Mouse (Mus musculus) thymus, adult 18-20 months (tissue): ENCODE results near the gene 1810010D01Rik.

Source experiments
- DNase-seq, 2 experiments: peaks; one replicate each; pipeline ENCODE4 v3.0.0; 2022; ENCODE audit warnings: mixed read lengths in 2 of 2

1810010D01Rik gene

DNA sequence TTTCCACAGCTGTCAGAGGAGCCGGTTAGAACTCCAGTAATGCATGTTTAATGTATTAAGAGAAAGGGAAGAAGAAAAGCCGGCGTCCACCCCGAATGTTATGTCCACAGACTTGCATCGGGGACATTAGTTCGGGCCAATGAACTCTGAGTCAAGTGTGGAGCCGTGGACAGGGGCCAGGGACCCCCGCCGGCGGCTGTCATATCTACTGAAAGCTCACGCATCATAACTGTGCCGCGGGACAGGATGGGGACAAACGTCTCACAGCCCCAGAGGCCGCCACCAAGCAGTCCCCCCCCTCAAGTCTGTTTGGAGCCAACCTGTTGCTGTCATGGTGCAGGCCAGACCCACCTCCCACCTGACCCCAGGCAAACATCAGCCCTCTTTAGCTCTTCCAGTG is 34.4 kb downstream of the 1810010D01Rik start:
- DNase-seq: no peak

DNA sequence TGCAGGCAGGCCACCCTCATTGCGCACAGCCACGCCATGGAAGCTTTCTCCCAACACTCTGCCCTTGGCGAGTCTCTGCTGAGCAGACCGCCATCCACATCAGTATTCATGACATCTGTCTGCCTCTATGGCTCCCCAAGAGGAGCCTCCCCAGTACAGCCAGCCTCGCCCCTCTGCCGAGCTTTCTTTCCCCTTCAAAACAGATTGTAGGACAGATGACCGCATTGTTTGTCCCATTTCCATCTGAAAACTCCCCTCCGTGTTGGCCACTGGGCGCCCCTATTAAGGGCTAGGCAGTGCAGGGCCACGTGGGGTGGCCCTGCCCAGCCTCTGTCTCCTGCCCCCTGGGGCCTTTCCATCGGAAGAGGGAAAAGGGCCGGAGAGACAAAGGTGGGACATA is 34.8 kb downstream of the 1810010D01Rik start:
- no peak for DNase-seq

DNA sequence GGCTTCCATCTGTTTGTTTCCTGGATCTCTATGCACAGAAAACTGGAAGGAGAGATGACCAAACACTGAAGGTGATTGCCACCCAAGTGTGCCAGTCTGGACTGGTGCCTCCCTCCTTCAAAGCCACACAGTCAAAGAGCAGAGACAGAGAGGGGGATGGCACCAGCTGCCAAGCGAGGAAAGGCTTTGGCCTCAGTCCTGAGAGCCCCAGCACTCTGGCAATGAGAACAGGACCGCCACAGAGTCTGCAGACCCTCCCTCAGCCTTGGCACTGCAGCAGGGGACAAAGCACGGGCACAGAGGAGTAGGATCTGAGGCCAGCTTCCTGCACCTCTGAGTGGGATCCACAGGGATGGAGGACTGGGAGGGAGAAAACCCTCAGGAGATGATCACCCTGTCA is 38.2 kb downstream of the 1810010D01Rik start:
- no peak for DNase-seq

DNA sequence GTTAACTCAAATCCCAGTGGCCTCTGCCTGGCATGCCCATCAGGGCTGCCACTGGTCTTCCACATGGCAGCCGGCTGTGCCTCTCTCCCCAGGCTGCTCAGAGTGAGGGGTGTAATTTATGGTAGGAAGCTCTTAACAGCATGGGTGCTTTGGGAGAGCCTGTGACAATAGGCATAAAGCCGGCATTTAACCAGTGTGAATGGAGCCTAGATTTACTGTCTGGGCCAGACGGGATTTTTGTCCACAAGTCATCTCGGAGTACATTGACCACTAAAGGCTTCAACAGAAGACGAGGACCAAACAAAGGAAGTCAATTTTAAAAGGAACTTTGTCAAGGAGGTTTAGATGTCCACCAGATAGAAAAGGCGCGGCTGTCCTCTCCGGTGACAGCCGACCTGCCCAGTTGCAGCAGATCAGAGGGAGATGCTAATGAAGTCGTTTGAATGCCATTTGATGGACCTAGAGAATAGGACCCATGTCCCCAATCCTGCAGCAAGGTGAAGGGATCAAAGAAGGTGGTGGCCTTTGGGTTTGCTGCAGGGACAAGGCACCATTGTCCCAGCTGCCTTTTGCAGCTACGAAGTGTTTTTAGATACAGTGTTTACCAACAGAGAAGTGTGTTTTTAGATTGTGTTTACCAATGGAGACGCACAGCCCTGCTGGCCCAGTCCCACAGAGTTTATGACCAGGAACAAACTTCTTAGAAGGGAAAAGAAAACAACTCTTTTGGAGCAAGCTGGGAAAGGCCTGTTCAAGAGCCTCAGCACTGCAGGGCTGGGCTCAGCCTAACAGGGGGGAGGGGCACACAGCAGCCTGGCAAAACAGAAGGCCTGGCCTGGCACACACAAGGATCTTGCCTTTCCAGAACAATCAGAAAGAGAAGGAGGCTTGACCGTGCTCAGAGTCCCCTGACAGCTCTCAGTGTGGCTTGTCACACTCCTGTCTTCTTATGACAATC is 48.4 kb downstream of the 1810010D01Rik start:
- no peak for DNase-seq
